Mouse (Mus musculus) adrenal gland, postnatal 10 days (tissue): ENCODE results near the gene Smg8. TPM values are rescaled to one million over a fixed set of nuclear protein-coding genes. Genes with fewer than 3 reads are reported as not detected.
"Not testable (repeated sequence)": the region's sequence is repeated elsewhere in the genome, so short reads cannot be mapped to it uniquely, and the experiment has no call there.

ENCODE experiments used
- DNase-seq: peaks from one replicate; pipeline ENCODE4 v3.0.0; 2021; ENCODE audit warnings: mixed read lengths
- long read RNA-seq, 2 experiments: library from polyadenylated mRNA; stranded (forward); transcript quantifications; one replicate each; pipeline ENCODE4 v2.0.0; 2021
- total RNA-seq, 2 experiments: library from RNA; stranded (reverse); gene quantifications; 2 replicates each; pipeline ENCODE4 v1.2.3; 2021

Gene Smg8
- total RNA-seq, result 10 to 100 TPM; 14.8 to 16.9 TPM
- long read RNA-seq, experiment 1, transcript Smg8-201 (4 exons, 3,218 nt), result major isoform, 5 of 6 reads
- long read RNA-seq, experiment 1, partial matches to known transcripts, result 1 of 6 reads
- long read RNA-seq, experiment 1, other reads (novel, unspliced or antisense), result 0 of 6 reads
- long read RNA-seq, experiment 2, transcript Smg8-201 (4 exons, 3,218 nt), result major isoform, 5 of 6 reads
- long read RNA-seq, experiment 2, partial matches to known transcripts, result 1 of 6 reads
- long read RNA-seq, experiment 2, other reads (novel, unspliced or antisense), result 0 of 6 reads

- DNase-seq, result peak; percentile 90
Measured at GRCm38 (mm10) chr11:87086290-87086984, at the start of gene Smg8. TSS of gene Smg8 (minus strand) at chr11:87086774.

- peak; percentile 25 for DNase-seq
Measured at GRCm38 (mm10) chr11:87136233-87136632, 49.7 kb upstream of the Smg8 start.

- peak; percentile 90 for DNase-seq
Measured at GRCm38 (mm10) chr11:87126824-87127816, 40.5 kb upstream of the Smg8 start, which contains the start of gene Trim37. TSS of gene Trim37 (plus strand) at chr11:87127077.

- peak; percentile 6 for DNase-seq
Measured at GRCm38 (mm10) chr11:87126281-87126823, 39.8 kb upstream of the Smg8 start.

GRCm38 (mm10) chr11:87125562-87125961, 39.0 kb upstream of the Smg8 start:
- DNase-seq, result no peak

GRCm38 (mm10) chr11:87121864-87122263, 35.3 kb upstream of the Smg8 start:
- no peak for DNase-seq

- no peak for DNase-seq
Measured at GRCm38 (mm10) chr11:87110172-87110909, 23.8 kb upstream of the Smg8 start.

GRCm38 (mm10) chr11:87109519-87110171, 23.1 kb upstream of the Smg8 start:
- DNase-seq, result peak; percentile 41

- peak; percentile 97 for DNase-seq
Measured at GRCm38 (mm10) chr11:87108755-87109518, 22.4 kb upstream of the Smg8 start, which contains the start of gene Ska2. TSS of gene Ska2 (plus strand) at chr11:87109234.

GRCm38 (mm10) chr11:87108409-87108754, 21.8 kb upstream of the Smg8 start, which contains the start of gene Prr11:
TSS of gene Prr11 (minus strand) at chr11:87108708.
- DNase-seq, result no peak

GRCm38 (mm10) chr11:87087142-87087541, 568 bp upstream of the Smg8 start:
- no peak for DNase-seq

GRCm38 (mm10) chr11:87085461-87085860, 1.1 kb downstream of the Smg8 start:
- no peak for DNase-seq

- no peak for DNase-seq
Measured at GRCm38 (mm10) chr11:87083712-87084111, 2.9 kb downstream of the Smg8 start.

- peak; percentile 91 for DNase-seq
Measured at GRCm38 (mm10) chr11:87073866-87074440, 12.6 kb downstream of the Smg8 start, which contains the start of gene Gdpd1. TSS of gene Gdpd1 (minus strand) at chr11:87074062.

- DNase-seq, result peak; percentile 74
Measured at GRCm38 (mm10) chr11:87073343-87073865, 13.2 kb downstream of the Smg8 start.

GRCm38 (mm10) chr11:87062087-87062486, 24.5 kb downstream of the Smg8 start:
- DNase-seq, result no peak

GRCm38 (mm10) chr11:87060410-87060809, 26.2 kb downstream of the Smg8 start:
- no peak for DNase-seq

- no peak for DNase-seq
Measured at GRCm38 (mm10) chr11:87056286-87056685, 30.3 kb downstream of the Smg8 start.

GRCm38 (mm10) chr11:87048900-87049299, 37.7 kb downstream of the Smg8 start:
- not testable (repeated sequence) for DNase-seq
